Mouse (Mus musculus): Measurements from ENCODE around the gene Sst.

GRCm38 (mm10) chr16:23912741-23913140 is 22.0 kb upstream of the Sst start:
- no peak for TF ChIP-seq CTCF (IDR thresholded peaks at IDR 0.05 in 2 of 3, conservative IDR thresholded peaks at IDR 0.05 in 1 of 3; ENCODE audit: control insufficient read depth in 1 of 3, insufficient read depth in 1 of 3, low read depth in 2 of 3, low read length in 3 of 3, poor library complexity in 1 of 3, severe bottlenecking in 1 of 3)
- no peak for TF ChIP-seq ZKSCAN1 (IDR thresholded peaks at IDR 0.05; ENCODE audit: low read depth, low read length)
- TF ChIP-seq TBP (IDR thresholded peaks at IDR 0.05; ENCODE audit: low read depth, low read length) = no peak
- TF ChIP-seq BHLHE40 (IDR thresholded peaks at IDR 0.05; ENCODE audit: borderline replicate concordance, low read depth, low read length) = no peak
- no peak for TF ChIP-seq NRF1 (IDR thresholded peaks at IDR 0.05; ENCODE audit: insufficient read depth, low read depth, low read length, poor library complexity, severe bottlenecking)
- no peak for TF ChIP-seq POLR2A (IDR thresholded peaks at IDR 0.05; ENCODE audit: control insufficient read depth in 1 of 2, insufficient read depth in 1 of 2, low read depth in 1 of 2, low read length in 2 of 2, poor library complexity in 1 of 2)
